Mouse (Mus musculus): ENCODE data around the gene Rfc5.
"Not testable (repeated sequence)": the region's sequence is repeated elsewhere in the genome, so short reads cannot be mapped to it uniquely, and the experiment has no call there.

Rfc5 gene

GRCm38 (mm10) chr5:117381785-117382184 is 7.1 kb downstream of the Rfc5 start:
- in situ Hi-C loops (cut with MboI; ENCODE audit: low pct_unique_long_range_greater_than_20kb in 1 of 2, low sequenced_read_pairs in 2 of 2, unreplicated experiment in 1 of 2), result no loop called here

GRCm38 (mm10) chr5:117380199-117380598 is 8.6 kb downstream of the Rfc5 start:
- in situ Hi-C loops (cut with MboI; ENCODE audit: low pct_unique_long_range_greater_than_20kb in 1 of 2, low sequenced_read_pairs in 2 of 2, unreplicated experiment in 1 of 2), result no loop called here

- in situ Hi-C loops (cut with MboI; ENCODE audit: low pct_unique_long_range_greater_than_20kb in 1 of 2, low sequenced_read_pairs in 2 of 2, unreplicated experiment in 1 of 2), result not testable (repeated sequence)
These were observed 11.1 kb downstream of the Rfc5 start for GRCm38 (mm10) chr5:117377731-117378130.

- in situ Hi-C loops (cut with MboI; ENCODE audit: low pct_unique_long_range_greater_than_20kb in 1 of 2, low sequenced_read_pairs in 2 of 2, unreplicated experiment in 1 of 2), result no loop called here
These were observed 12.5 kb downstream of the Rfc5 start for GRCm38 (mm10) chr5:117376331-117376761.

GRCm38 (mm10) chr5:117374372-117375049 is 14.3 kb downstream of the Rfc5 start:
- in situ Hi-C loops (cut with MboI; ENCODE audit: low pct_unique_long_range_greater_than_20kb in 1 of 2, low sequenced_read_pairs in 2 of 2, unreplicated experiment in 1 of 2), result no loop called here

GRCm38 (mm10) chr5:117373418-117373817 is 15.4 kb downstream of the Rfc5 start:
- in situ Hi-C loops (cut with MboI; ENCODE audit: low pct_unique_long_range_greater_than_20kb in 1 of 2, low sequenced_read_pairs in 2 of 2, unreplicated experiment in 1 of 2), result no loop called here

GRCm38 (mm10) chr5:117370592-117370991 is 18.3 kb downstream of the Rfc5 start:
- in situ Hi-C loops (cut with MboI; ENCODE audit: low pct_unique_long_range_greater_than_20kb in 1 of 2, low sequenced_read_pairs in 2 of 2, unreplicated experiment in 1 of 2), result no loop called here

GRCm38 (mm10) chr5:117367206-117367605 is 21.6 kb downstream of the Rfc5 start:
- in situ Hi-C loops (cut with MboI; ENCODE audit: low pct_unique_long_range_greater_than_20kb in 1 of 2, low sequenced_read_pairs in 2 of 2, unreplicated experiment in 1 of 2), result no loop called here

- in situ Hi-C loops (cut with MboI; ENCODE audit: low pct_unique_long_range_greater_than_20kb in 1 of 2, low sequenced_read_pairs in 2 of 2, unreplicated experiment in 1 of 2), result no loop called here
These were observed 22.8 kb downstream of the Rfc5 start for GRCm38 (mm10) chr5:117365904-117366561.

- in situ Hi-C loops (cut with MboI; ENCODE audit: low pct_unique_long_range_greater_than_20kb in 1 of 2, low sequenced_read_pairs in 2 of 2, unreplicated experiment in 1 of 2), result no loop called here
These were observed 24.0 kb downstream of the Rfc5 start for GRCm38 (mm10) chr5:117364821-117365220.

- in situ Hi-C loops (cut with MboI; ENCODE audit: low pct_unique_long_range_greater_than_20kb in 1 of 2, low sequenced_read_pairs in 2 of 2, unreplicated experiment in 1 of 2), result no loop called here
These were observed 25.6 kb downstream of the Rfc5 start for GRCm38 (mm10) chr5:117363066-117363782.

- in situ Hi-C loops (cut with MboI; ENCODE audit: low pct_unique_long_range_greater_than_20kb in 1 of 2, low sequenced_read_pairs in 2 of 2, unreplicated experiment in 1 of 2), result no loop called here
These were observed 27.3 kb downstream of the Rfc5 start for GRCm38 (mm10) chr5:117361590-117361989.

- in situ Hi-C loops (cut with MboI; ENCODE audit: low pct_unique_long_range_greater_than_20kb in 1 of 2, low sequenced_read_pairs in 2 of 2, unreplicated experiment in 1 of 2), result no loop called here
These were observed 28.0 kb downstream of the Rfc5 start for GRCm38 (mm10) chr5:117360631-117361541.

GRCm38 (mm10) chr5:117360228-117360515 is 28.7 kb downstream of the Rfc5 start:
- in situ Hi-C loops (cut with MboI; ENCODE audit: low pct_unique_long_range_greater_than_20kb in 1 of 2, low sequenced_read_pairs in 2 of 2, unreplicated experiment in 1 of 2), result no loop called here

GRCm38 (mm10) chr5:117359497-117360227 is 29.2 kb downstream of the Rfc5 start:
- in situ Hi-C loops (cut with MboI; ENCODE audit: low pct_unique_long_range_greater_than_20kb in 1 of 2, low sequenced_read_pairs in 2 of 2, unreplicated experiment in 1 of 2), result no loop called here

GRCm38 (mm10) chr5:117358725-117359124 is 30.1 kb downstream of the Rfc5 start:
- in situ Hi-C loops (cut with MboI; ENCODE audit: low pct_unique_long_range_greater_than_20kb in 1 of 2, low sequenced_read_pairs in 2 of 2, unreplicated experiment in 1 of 2), result no loop called here

GRCm38 (mm10) chr5:117358248-117358630 is 30.6 kb downstream of the Rfc5 start:
- in situ Hi-C loops (cut with MboI; ENCODE audit: low pct_unique_long_range_greater_than_20kb in 1 of 2, low sequenced_read_pairs in 2 of 2, unreplicated experiment in 1 of 2), result no loop called here

All from mouse embryonic stem cell (cell line).